Mouse (Mus musculus): ENCODE data around the gene Adipor2.

GRCm38 (mm10) chr6:119341409-119341808 lies 76.1 kb downstream of the Adipor2 start:
- no peak for TF ChIP-seq CTCF (IDR thresholded peaks at IDR 0.05; ENCODE audit: insufficient read depth, low read depth, low read length)
- TF ChIP-seq POLR2A (IDR thresholded peaks at IDR 0.05; ENCODE audit: insufficient read depth, low read depth, low read length): no peak
